Mouse (Mus musculus) skeletal muscle tissue, postnatal 0 days (tissue): Measurements from ENCODE around the gene Olfr1200. TPM values are rescaled to one million over a fixed set of nuclear protein-coding genes. Genes with fewer than 3 reads are reported as not detected.

ENCODE experiments used
- polyA plus RNA-seq: library from polyadenylated mRNA; unstranded; fragments of >200 nt; fragmentation: Nextera tagmentation; extraction: Ambion mirVana; gene quantifications from 2 replicates; pipeline ENCODE4 v1.2.1, GENCODE M21; 2015

The Olfr1200 gene
- polyA plus RNA-seq: not detected in 2 replicates

GRCm38 (mm10) chr2:88770388-88770787 is at the start of gene Olfr1200:
Olfr1200 (minus strand) TSS chr2:88770488.

GRCm38 (mm10) chr2:88814196-88814595 is 43.9 kb upstream of the Olfr1200 start, which contains the start of gene Olfr1202:
Olfr1202 (plus strand) TSS chr2:88814496.

DNA sequence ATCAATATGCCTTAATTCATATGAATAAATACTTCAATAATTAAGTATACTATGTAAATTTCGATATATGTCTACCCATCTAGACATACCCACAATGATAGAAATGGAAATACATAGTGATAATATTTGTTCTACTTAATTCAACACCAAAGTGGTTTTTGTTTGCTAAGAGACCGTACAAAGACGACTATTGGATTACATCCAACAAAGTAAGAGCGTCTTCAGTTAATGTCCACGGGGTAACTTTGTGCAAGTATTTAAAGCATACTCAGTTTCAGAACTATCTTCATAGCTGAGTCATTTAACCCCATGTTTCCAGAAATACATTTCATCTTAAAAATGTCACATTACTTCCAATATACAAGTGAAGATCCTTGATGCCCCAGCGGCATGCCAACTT is 22.4 kb upstream of the Olfr1200 start, which contains the start of gene Olfr1201:
TSS of gene Olfr1201 (plus strand) at position 301 of the 400 bp plus-strand sequence.

GRCm38 (mm10) chr2:88760369-88760768 is 9.9 kb downstream of the Olfr1200 start, which contains the start of gene Olfr1199:
Olfr1199 (minus strand) TSS chr2:88760469.

GRCm38 (mm10) chr2:88751270-88751669 is 19.0 kb downstream of the Olfr1200 start, which contains the start of gene Olfr1198:
Olfr1198 (minus strand) TSS chr2:88751370.

DNA sequence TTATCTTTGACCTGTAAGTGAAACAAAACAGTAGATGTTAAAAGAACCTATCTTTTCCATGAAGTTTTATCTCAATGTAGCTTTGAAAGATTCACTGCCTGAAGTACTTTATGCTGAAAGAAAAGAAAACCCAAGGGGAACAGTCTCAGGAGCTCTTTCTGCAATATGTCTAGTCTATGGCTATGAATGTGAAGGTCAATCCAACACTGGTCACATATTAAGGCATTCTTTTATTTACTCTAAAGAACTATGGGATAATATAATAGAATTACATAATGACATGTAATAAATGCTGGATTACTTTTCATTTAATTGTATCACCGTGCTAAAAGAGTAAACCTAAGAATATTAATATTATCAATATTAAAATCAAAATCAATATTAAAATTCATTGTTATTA is 38.0 kb downstream of the Olfr1200 start, which contains the start of gene Olfr1197:
TSS of gene Olfr1197 (minus strand) at position 101 of the 400 bp plus-strand sequence.

Other genes starting within 250 kb of the Olfr1200 start
- gene Olfr1188, start 213.6 kb downstream of the Olfr1200 start, polyA plus RNA-seq: not detected in 2 replicates
- not detected in 2 replicates for gene Olfr1189, start 184.0 kb downstream of the Olfr1200 start, polyA plus RNA-seq
- gene Olfr1191-ps1, start 129.9 kb downstream of the Olfr1200 start, polyA plus RNA-seq: not detected in 2 replicates
- not detected in 2 replicates for gene Olfr1192-ps1, start 122.0 kb downstream of the Olfr1200 start, polyA plus RNA-seq
- not detected in 2 replicates for gene Olfr1193, start 94.9 kb downstream of the Olfr1200 start, polyA plus RNA-seq
- not detected in 2 replicates for gene Olfr1195, start 81.3 kb downstream of the Olfr1200 start, polyA plus RNA-seq
- not detected in 2 replicates for gene Olfr1196, start 65.9 kb downstream of the Olfr1200 start, polyA plus RNA-seq
- not detected in 2 replicates for gene Olfr1197, start 38.1 kb downstream of the Olfr1200 start, polyA plus RNA-seq
- not detected in 2 replicates for gene Olfr1198, start 19.1 kb downstream of the Olfr1200 start, polyA plus RNA-seq
- gene Olfr1199, start 10.0 kb downstream of the Olfr1200 start, polyA plus RNA-seq: not detected in 2 replicates
- gene Olfr1201, start 22.5 kb upstream of the Olfr1200 start, polyA plus RNA-seq: not detected in 2 replicates
- not detected in 2 replicates for gene Olfr1202, start 44.0 kb upstream of the Olfr1200 start, polyA plus RNA-seq
- gene Olfr1205, start 59.2 kb upstream of the Olfr1200 start, polyA plus RNA-seq: not detected in 2 replicates
- not detected in 2 replicates for gene Olfr1204, start 78.8 kb upstream of the Olfr1200 start, polyA plus RNA-seq
- gene Olfr1206, start 92.7 kb upstream of the Olfr1200 start, polyA plus RNA-seq: not detected in 2 replicates
- not detected in 2 replicates for gene Olfr1208, start 131.8 kb upstream of the Olfr1200 start, polyA plus RNA-seq
- not detected in 2 replicates for gene Olfr1209, start 144.7 kb upstream of the Olfr1200 start, polyA plus RNA-seq
- not detected in 2 replicates for gene Olfr1211, start 167.6 kb upstream of the Olfr1200 start, polyA plus RNA-seq
- not detected in 2 replicates for gene Olfr1212, start 183.5 kb upstream of the Olfr1200 start, polyA plus RNA-seq
- not detected in 2 replicates for gene Gm13762, start 209.8 kb upstream of the Olfr1200 start, polyA plus RNA-seq
- gene Olfr1214, start 222.2 kb upstream of the Olfr1200 start, polyA plus RNA-seq: not detected in 2 replicates
- not detected in 2 replicates for gene Olfr1215, start 236.5 kb upstream of the Olfr1200 start, polyA plus RNA-seq
- gene Olfr1216, start 247.9 kb upstream of the Olfr1200 start, polyA plus RNA-seq: not detected in 2 replicates